Mouse (Mus musculus) hindbrain, embryonic 12.5 days (tissue): ENCODE data around the gene Gmcl1. TPM values are rescaled to one million over a fixed set of nuclear protein-coding genes. Genes with fewer than 3 reads are reported as not detected.

Experiments
- ATAC-seq: fragments of 200-750 bp; cut with Nextera tagmentation; 2 replicates; pipeline ENCODE4 v1.8.0; 2017; ENCODE audit warnings: moderate TSS enrichment; ENCODE audit not compliant: low FRiP score
- H3K27ac ChIP-seq: fragments of 300-500 bp; sonication (generic); 2 replicates; pipeline ENCODE4 v1.5.1; 2016; ENCODE audit warnings: mild to moderate bottlenecking
- H3K27me3 ChIP-seq: fragments of 300-500 bp; sonication (generic); 2 replicates; pipeline ENCODE4 v1.6.1; 2016; ENCODE audit warnings: mild to moderate bottlenecking
- H3K36me3 ChIP-seq: fragments of 300-500 bp; sonication (generic); 2 replicates; pipeline ENCODE4 v1.6.1; 2016; ENCODE audit warnings: mild to moderate bottlenecking
- H3K4me1 ChIP-seq: fragments of 300-500 bp; sonication (generic); 2 replicates; pipeline ENCODE4 v1.6.1; 2016
- H3K4me2 ChIP-seq: fragments of 300-500 bp; sonication (generic); replicated peaks from 2 replicates; pipeline ENCODE4 v1.6.1; 2016; ENCODE audit warnings: mild to moderate bottlenecking
- H3K4me3 ChIP-seq: fragments of 300-500 bp; sonication (generic); 2 replicates; pipeline ENCODE4 v1.5.1; 2016; ENCODE audit warnings: mild to moderate bottlenecking
- H3K9ac ChIP-seq: fragments of 300-500 bp; sonication (generic); 2 replicates; pipeline ENCODE4 v1.6.1; 2016; ENCODE audit warnings: mild to moderate bottlenecking, moderate library complexity
- H3K9me3 ChIP-seq: fragments of 300-500 bp; sonication (generic); replicated peaks from 2 replicates; pipeline ENCODE4 v1.6.1; 2016; ENCODE audit warnings: mild to moderate bottlenecking
- WGBS: fragments of 180-500 bp; shearing (Covaris S2); methylation state at CpG from one replicate; pipeline ENCODE4 v1.1.7; 2016; 5-methylcytosine and 5-hydroxymethylcytosine counted together
- polyA plus RNA-seq: library from polyadenylated mRNA; unstranded; fragments of >200 nt; fragmentation: Nextera tagmentation; extraction: Ambion mirVana; gene quantifications from 2 replicates; pipeline ENCODE4 v1.2.1, GENCODE M21; 2016

Gene Gmcl1
- polyA plus RNA-seq, 1 experiment from 2014 or later: 64.4 TPM

GRCm38 (mm10) chr6:86721977-86722376, 11.2 kb downstream of the Gmcl1 start:
- peaks cover 37% of the 10 kb centered on the region for H3K36me3 ChIP-seq
- H3K4me3 ChIP-seq: no peak overlapping the region
- no peak overlapping the region for H3K27ac ChIP-seq
- WGBS: 94% methylated on average over 3 of the region's 3 CpGs
- no peaks in the 10 kb centered on the region for H3K4me1 ChIP-seq
- H3K9me3 ChIP-seq: no peaks in the 10 kb centered on the region
- no peak overlapping the region for H3K4me2 ChIP-seq
- no peak overlapping the region for H3K9ac ChIP-seq
- H3K27me3 ChIP-seq: no peaks in the 10 kb centered on the region
- ATAC-seq: no peak

- 87% methylated on average over 4 of the region's 4 CpGs for WGBS
- H3K4me1 ChIP-seq: no peaks in the 10 kb centered on the region
- peaks cover 59% of the 10 kb centered on the region for H3K36me3 ChIP-seq
- H3K9ac ChIP-seq: no peak overlapping the region
- H3K4me3 ChIP-seq: no peak overlapping the region
- no peak for ATAC-seq
- no peak overlapping the region for H3K27ac ChIP-seq
- no peak overlapping the region for H3K4me2 ChIP-seq
- H3K9me3 ChIP-seq: no peaks in the 10 kb centered on the region
- no peaks in the 10 kb centered on the region for H3K27me3 ChIP-seq
Measured at GRCm38 (mm10) chr6:86708072-86708774, 25.0 kb downstream of the Gmcl1 start.

GRCm38 (mm10) chr6:86702577-86702976, 30.6 kb downstream of the Gmcl1 start:
- H3K9me3 ChIP-seq: no peaks in the 10 kb centered on the region
- H3K27ac ChIP-seq: no peak overlapping the region
- WGBS: 91% methylated on average over 9 of the region's 9 CpGs
- no peak for ATAC-seq
- peaks cover 77% of the 10 kb centered on the region for H3K36me3 ChIP-seq
- no peak overlapping the region for H3K4me3 ChIP-seq
- no peaks in the 10 kb centered on the region for H3K27me3 ChIP-seq
- no peak overlapping the region for H3K4me2 ChIP-seq
- H3K4me1 ChIP-seq: no peaks in the 10 kb centered on the region
- no peak overlapping the region for H3K9ac ChIP-seq

GRCm38 (mm10) chr6:86697903-86698302, 35.3 kb downstream of the Gmcl1 start:
- no peaks in the 10 kb centered on the region for H3K4me1 ChIP-seq
- no peak overlapping the region for H3K27ac ChIP-seq
- no peak overlapping the region for H3K4me2 ChIP-seq
- H3K9ac ChIP-seq: no peak overlapping the region
- WGBS: 83% methylated on average over 6 of the region's 6 CpGs
- ATAC-seq: no peak
- H3K27me3 ChIP-seq: no peaks in the 10 kb centered on the region
- peaks cover 77% of the 10 kb centered on the region for H3K36me3 ChIP-seq
- no peaks in the 10 kb centered on the region for H3K9me3 ChIP-seq
- no peak overlapping the region for H3K4me3 ChIP-seq

GRCm38 (mm10) chr6:86696213-86696612, 37.0 kb downstream of the Gmcl1 start:
- no peak overlapping the region for H3K27ac ChIP-seq
- H3K4me3 ChIP-seq: no peak overlapping the region
- no peak overlapping the region for H3K9ac ChIP-seq
- peaks cover 67% of the 10 kb centered on the region for H3K36me3 ChIP-seq
- ATAC-seq: no peak
- H3K4me2 ChIP-seq: no peak overlapping the region
- H3K27me3 ChIP-seq: no peaks in the 10 kb centered on the region
- H3K9me3 ChIP-seq: no peaks in the 10 kb centered on the region
- no peaks in the 10 kb centered on the region for H3K4me1 ChIP-seq
- WGBS: 90% methylated on average over 10 of the region's 10 CpGs

GRCm38 (mm10) chr6:86694465-86694864, 38.7 kb downstream of the Gmcl1 start:
- Histone ChIP-seq H3K27me3 (no peaks in the 10 kb centered on the region), H3K36me3 (peaks cover 66% of the 10 kb centered on the region), H3K4me1 (no peaks in the 10 kb centered on the region), H3K4me3 (no peak overlapping the region), H3K9ac (no peak overlapping the region), H3K4me2 (no peak overlapping the region), H3K9me3 (no peaks in the 10 kb centered on the region), H3K27ac (no peak overlapping the region)
- no peak for ATAC-seq

- H3K27ac ChIP-seq: no peak overlapping the region
- H3K4me2 ChIP-seq: no peak overlapping the region
- 87% methylated on average over 3 of the region's 3 CpGs for WGBS
- H3K27me3 ChIP-seq: no peaks in the 10 kb centered on the region
- H3K4me1 ChIP-seq: 0 out of 2 replicates have a peak, but pooled peaks cover 3% of the 10 kb centered on the region
- no peak overlapping the region for H3K9ac ChIP-seq
- peaks cover 34% of the 10 kb centered on the region for H3K36me3 ChIP-seq
- ATAC-seq: no peak
- H3K4me3 ChIP-seq: no peak overlapping the region
- H3K9me3 ChIP-seq: no peaks in the 10 kb centered on the region
Measured at GRCm38 (mm10) chr6:86689671-86690070, 43.5 kb downstream of the Gmcl1 start.

- H3K36me3 ChIP-seq: peaks cover 34% of the 10 kb centered on the region
- H3K4me3 ChIP-seq: no peak overlapping the region
- no peak for ATAC-seq
- no peaks in the 10 kb centered on the region for H3K27me3 ChIP-seq
- WGBS: 64% methylated on average over 1 of the region's 1 CpGs
- H3K27ac ChIP-seq: no peak overlapping the region
- H3K9ac ChIP-seq: no peak overlapping the region
- H3K4me2 ChIP-seq: no peak overlapping the region
- H3K9me3 ChIP-seq: no peaks in the 10 kb centered on the region
- H3K4me1 ChIP-seq: peaks cover 13% of the 10 kb centered on the region
Measured at GRCm38 (mm10) chr6:86686971-86687370, 46.2 kb downstream of the Gmcl1 start.

- peak overlapping the region; percentile 86 for H3K9ac ChIP-seq
- H3K4me1 ChIP-seq: peaks cover 13% of the 10 kb centered on the region
- peak overlapping the region; percentile 62 for H3K27ac ChIP-seq
- H3K27me3 ChIP-seq: no peaks in the 10 kb centered on the region
- peak overlapping the region; percentile 83 for H3K4me2 ChIP-seq
- 42% methylated on average over 12 of the region's 12 CpGs for WGBS
- H3K4me3 ChIP-seq: peak overlapping the region; percentile 86
- no peaks in the 10 kb centered on the region for H3K9me3 ChIP-seq
- H3K36me3 ChIP-seq: peaks cover 37% of the 10 kb centered on the region
- peak; percentile 43; the same call in 1 of the 2 replicates for ATAC-seq
Measured at GRCm38 (mm10) chr6:86684655-86685011, 48.5 kb downstream of the Gmcl1 start.

GRCm38 (mm10) chr6:86683872-86684654, 49.1 kb downstream of the Gmcl1 start, which contains the start of gene Snrnp27:
Gene Snrnp27 (minus strand): TSS chr6:86684522.
- peak within 1 kb of the TSS; percentile 62 for H3K27ac ChIP-seq

GRCm38 (mm10) chr6:86681289-86681688, 51.9 kb downstream of the Gmcl1 start:
- Histone ChIP-seq H3K36me3 (peaks cover 57% of the 10 kb centered on the region), H3K27me3 (no peaks in the 10 kb centered on the region), H3K4me3 (no peak overlapping the region), H3K4me2 (no peak overlapping the region), H3K27ac (no peak overlapping the region), H3K4me1 (peaks cover 13% of the 10 kb centered on the region), H3K9me3 (no peaks in the 10 kb centered on the region), H3K9ac (no peak overlapping the region)
- WGBS: 87% methylated on average over 3 of the region's 3 CpGs
- ATAC-seq: no peak

More at GRCm38 (mm10) chr6:86683872-86684654, 49.1 kb downstream of the Gmcl1 start, which contains the start of gene Snrnp27:
- peak; percentile 88 for ATAC-seq
- H3K27me3 ChIP-seq: no peaks in the 10 kb centered on the region
- 3% methylated on average over 36 of the region's 36 CpGs for WGBS
- peak within 1 kb of the TSS; percentile 86 for H3K9ac ChIP-seq
- H3K36me3 ChIP-seq: peaks cover 38% of the 10 kb centered on the region
- H3K4me1 ChIP-seq: peaks cover 13% of the 10 kb centered on the region
- H3K4me3 ChIP-seq: peak within 1 kb of the TSS; percentile 86
- no peaks in the 10 kb centered on the region for H3K9me3 ChIP-seq
- peak within 1 kb of the TSS; percentile 83 for H3K4me2 ChIP-seq

- H3K4me1 ChIP-seq: peaks cover 4% of the 10 kb centered on the region
- H3K27me3 ChIP-seq: no peaks in the 10 kb centered on the region
- no peak overlapping the region for H3K27ac ChIP-seq
- H3K4me2 ChIP-seq: no peak overlapping the region
- peaks cover 84% of the 10 kb centered on the region for H3K36me3 ChIP-seq
- H3K9ac ChIP-seq: no peak overlapping the region
- no peak overlapping the region for H3K4me3 ChIP-seq
- WGBS: 83% methylated on average over 6 of the region's 6 CpGs
- ATAC-seq: no peak
- H3K9me3 ChIP-seq: no peaks in the 10 kb centered on the region
Measured at GRCm38 (mm10) chr6:86678341-86678740, 54.8 kb downstream of the Gmcl1 start.
